Mouse (Mus musculus) cortical plate, adult 2 months (tissue): ENCODE data around the gene Acsbg1.

ENCODE experiments used
- CTCF ChIP-seq: fragments of 200-500 bp; IDR thresholded peaks from 2 replicates; pipeline ENCODE4 v1.5.1; 2011; ENCODE audit warnings: mild to moderate bottlenecking, control low read depth, low read length; ENCODE audit not compliant: insufficient read depth; ENCODE audit errors: extremely low read depth
- POLR2A ChIP-seq: fragments of 200-500 bp; IDR thresholded peaks from 2 replicates; pipeline ENCODE4 v1.6.1; 2011; ENCODE audit warnings: mild to moderate bottlenecking, low read length, control low read depth; ENCODE audit not compliant: insufficient read depth; ENCODE audit errors: extremely low read depth

- TF ChIP-seq CTCF (no peak), POLR2A (no peak)
Measured at GRCm38 (mm10) chr9:54698318-54699086, 36.8 kb upstream of the Acsbg1 start, which contains the start of gene Dnaja4.
